Mouse (Mus musculus): ENCODE results near the gene Casp3. TPM values are rescaled to one million over a fixed set of nuclear protein-coding genes. Genes with fewer than 3 reads are reported as not detected.
A peak's percentile ranks its signal among the peaks of the same experiment; 100 is the strongest.

Casp3 gene
- total RNA-seq, 2 experiments from 2014 or later = 9.8 to 12.7 TPM

DNA sequence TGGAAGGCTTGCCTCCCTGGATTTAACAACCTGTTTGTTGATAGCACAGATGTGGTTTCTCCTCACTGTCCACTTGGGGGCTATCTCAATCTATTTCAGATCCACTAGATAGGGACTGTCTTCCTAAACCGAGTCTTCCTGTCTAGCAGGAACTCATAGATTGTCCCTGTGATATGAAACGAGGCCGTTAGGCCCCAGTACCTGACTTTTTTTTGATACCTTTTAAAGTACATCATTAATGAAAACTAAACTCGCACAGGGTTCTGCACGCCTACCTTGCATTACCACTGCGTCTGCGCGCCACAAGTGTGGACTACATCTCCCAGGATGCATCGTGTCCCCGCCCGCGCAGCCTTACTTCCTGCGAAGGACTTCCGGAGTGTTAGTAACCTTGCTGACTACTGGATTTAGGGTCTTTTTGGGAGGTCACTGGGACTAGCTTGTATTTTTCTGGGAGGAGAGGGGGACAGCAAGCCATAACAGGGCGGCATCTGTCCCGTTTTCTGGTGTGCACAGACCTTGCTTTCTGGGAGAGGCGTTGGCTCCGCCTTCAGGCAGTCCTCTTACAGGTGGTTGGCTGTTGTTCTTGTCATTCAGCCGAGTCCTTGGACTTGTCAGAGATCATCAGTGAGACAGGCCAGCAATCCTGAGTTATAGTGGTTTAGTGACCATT, 69.7 kb downstream of the Casp3 start:
- DNase-seq = peak; percentile 92

Other genes with a start within 250 kb of the Casp3 start
- 10 to 100 TPM; 39.8 to 44.9 TPM for gene Acsl1, start 146.3 kb upstream of the Casp3 start, total RNA-seq (2021)
- gene Cenpu, start 65.3 kb upstream of the Casp3 start, total RNA-seq (2021) = 1 to 10 TPM; 1.2 to 4.0 TPM
- 1 to 10 TPM; 4.2 to 4.8 TPM for gene Primpol, start 79 bp upstream of the Casp3 start, total RNA-seq (2021)
- gene Irf2, start 122.4 kb downstream of the Casp3 start, total RNA-seq (2021) = 10 to 100 TPM; 61.8 to 62.2 TPM

All from layer of hippocampus, postnatal 36 days (tissue).